Mouse (Mus musculus): Measurements from ENCODE around the gene Fgf6.

- no peak for TF ChIP-seq CHD2 (IDR thresholded peaks at IDR 0.05; ENCODE audit: low read depth, low read length)
- no peak for TF ChIP-seq MAFK (IDR thresholded peaks at IDR 0.05; ENCODE audit: insufficient read depth, low read depth, low read length)
- TF ChIP-seq ZC3H11A (IDR thresholded peaks at IDR 0.05; ENCODE audit: borderline replicate concordance, low read depth, low read length) = no peak
Measured at GRCm38 (mm10) chr6:127024836-127025235, 9.4 kb downstream of the Fgf6 start.

All from ES-E14 (cell line).